8 mouse cellular contexts compared by ENCODE assay signal in genomic region chr10:97159831-97160575, GRCm38 (mm10).
DNase-seq lines count a peak whose midpoint lies in the region; ATAC-seq and TF ChIP-seq lines count a peak whose summit lies in the region.

No protein-coding gene starts in this region.

- 54% methylated on average over 10 of the region's 10 CpGs for WGBS in liver, adult 2 months
- WGBS in liver, embryonic 12.5 days (ENCODE audit: insufficient replicate concordance), result 47% methylated on average over 10 of the region's 10 CpGs
- 47% methylated on average over 10 of the region's 10 CpGs for WGBS in lung, postnatal 0 days

- no peak for TF ChIP-seq POLR2A in liver, adult 2 months (IDR thresholded peaks at IDR 0.05; ENCODE audit: extremely low read depth, insufficient read depth, low read length)
- TF ChIP-seq POLR2A in cortical plate, adult 2 months (IDR thresholded peaks at IDR 0.05; ENCODE audit: extremely low read depth, insufficient read depth, low read length), result no peak

- H3K9ac ChIP-seq in liver, adult 2 months (ENCODE audit: low read depth, low read length), result no peak overlapping the region
- no peak overlapping the region for H3K9ac ChIP-seq in liver, embryonic 12.5 days
- no peak overlapping the region for H3K9ac ChIP-seq in lung, postnatal 0 days (replicated peaks; ENCODE audit: low read depth)

- TF ChIP-seq CTCF in liver, adult 2 months (IDR thresholded peaks at IDR 0.05; ENCODE audit: low read depth, low read length), result peak; percentile 43; the same call in 1 of the 2 replicates
- TF ChIP-seq CTCF in cortical plate, adult 2 months (IDR thresholded peaks at IDR 0.05; ENCODE audit: extremely low read depth, insufficient read depth, low read length), result peak; percentile 34; the same call in 1 of the 2 replicates
- TF ChIP-seq CTCF in lung, postnatal 0 days (IDR thresholded peaks at IDR 0.05), result peak; percentile 84

- no peaks in the 10 kb centered on the region for H3K9me3 ChIP-seq in liver, embryonic 12.5 days (replicated peaks)
- H3K9me3 ChIP-seq in lung, postnatal 0 days (ENCODE audit: low read length), result no peaks in the 10 kb centered on the region

- no peaks in the 10 kb centered on the region for H3K79me2 ChIP-seq in liver, adult 2 months (ENCODE audit: control insufficient read depth, insufficient read depth, low read length)

- TF ChIP-seq EP300 in lung, postnatal 0 days (IDR thresholded peaks at IDR 0.05), result no peak

- no peak overlapping the region for H3K4me3 ChIP-seq in liver, adult 2 months (ENCODE audit: insufficient read depth, low read depth, low read length)
- H3K4me3 ChIP-seq in liver, embryonic 12.5 days, result no peak overlapping the region
- H3K4me3 ChIP-seq in cortical plate, adult 2 months (ENCODE audit: insufficient read depth, low read length), result no peak overlapping the region
- H3K4me3 ChIP-seq in lung, postnatal 0 days (ENCODE audit: low read depth, low read length), result no peak overlapping the region

- no peaks in the 10 kb centered on the region for H3K27me3 ChIP-seq in liver, adult 2 months (ENCODE audit: control insufficient read depth, insufficient read depth, low read length)
- H3K27me3 ChIP-seq in liver, embryonic 12.5 days (replicated peaks), result no peaks in the 10 kb centered on the region
- H3K27me3 ChIP-seq in lung, postnatal 0 days (replicated peaks; ENCODE audit: insufficient read depth, low read length), result no peaks in the 10 kb centered on the region

- H3K4me2 ChIP-seq in liver, embryonic 12.5 days, result no peak overlapping the region
- H3K4me2 ChIP-seq in lung, postnatal 0 days (replicated peaks; ENCODE audit: low read depth, low read length), result no peak overlapping the region

- peak; percentile 45 for DNase-seq in liver, adult 2 months (ENCODE audit: extremely low read depth, low read depth, low spot score)
- peak; percentile 84 for DNase-seq in NIH3T3 (ENCODE audit: low read depth)
- peak; percentile 80 for DNase-seq in lung, postnatal 0 days (ENCODE audit: low spot score)
- DNase-seq in retina, postnatal 1 day, result peak; percentile 90
- no peak for DNase-seq in gastrocnemius, postnatal 4 days (ENCODE audit: low spot score in 2 of 2)

- H3K36me3 ChIP-seq in liver, adult 2 months (ENCODE audit: control insufficient read depth, insufficient read depth, low read length), result no peaks in the 10 kb centered on the region
- no peaks in the 10 kb centered on the region for H3K36me3 ChIP-seq in liver, embryonic 12.5 days
- H3K36me3 ChIP-seq in lung, postnatal 0 days (ENCODE audit: insufficient read depth, low read length), result no peaks in the 10 kb centered on the region

- ATAC-seq in liver, embryonic 12.5 days, result no peak
- peak; percentile 75 to 83; a peak in 3 of 4 replicates for ATAC-seq in hematopoietic stem cell, adult 5-6 weeks (replicated peaks in 1 of 2; ENCODE audit: insufficient read depth in 1 of 2, low FRiP score in 2 of 2, low TSS enrichment in 1 of 2, low read depth in 1 of 2, poor library complexity in 2 of 2, severe bottlenecking in 2 of 2)
- peak; percentile 41 for ATAC-seq in lung, postnatal 0 days

- no peaks in the 10 kb centered on the region; the same call in 1 of the 2 replicates for H3K4me1 ChIP-seq in liver, adult 2 months (ENCODE audit: control insufficient read depth, insufficient read depth, low read length)
- H3K4me1 ChIP-seq in liver, embryonic 12.5 days, result no peaks in the 10 kb centered on the region
- peaks cover 3% of the 10 kb centered on the region; the same call in 1 of the 2 replicates for H3K4me1 ChIP-seq in cortical plate, adult 2 months (ENCODE audit: control insufficient read depth, insufficient read depth, low read length)
- H3K4me1 ChIP-seq in lung, postnatal 0 days (ENCODE audit: insufficient read depth, low read depth, low read length), result no peaks in the 10 kb centered on the region

- no peak overlapping the region for H3K27ac ChIP-seq in liver, adult 2 months (replicated peaks; ENCODE audit: insufficient read depth, low read depth, low read length)
- H3K27ac ChIP-seq in liver, embryonic 12.5 days, result no peak overlapping the region
- H3K27ac ChIP-seq in cortical plate, adult 2 months (ENCODE audit: insufficient read depth, low read length), result no peak overlapping the region
- no peak overlapping the region for H3K27ac ChIP-seq in lung, postnatal 0 days (ENCODE audit: low read length)

Comparison
In these comparisons a context has a peak if more than half of its experiments do, and no peak if none do; other contexts are left out.
1. DNase-seq: peak in liver, adult 2 months (single experiment), NIH3T3 (single experiment), lung, postnatal 0 days (single experiment) and retina, postnatal 1 day (single experiment); none in gastrocnemius, postnatal 4 days (0 of 2).
2. CTCF ChIP-seq: peak in every context shown above with its lines; median percentile 84 in lung, postnatal 0 days; 43 in liver, adult 2 months; 34 in cortical plate, adult 2 months.